Mouse (Mus musculus) thymus, adult 2 months (tissue): ENCODE results near the gene Grin2c. TPM values are rescaled to one million over a fixed set of nuclear protein-coding genes. Genes with fewer than 3 reads are reported as not detected.

Experiments
- DNase-seq: peaks from one replicate; pipeline ENCODE4 v3.0.0; 2021
- H3K27ac ChIP-seq: fragments of 200-500 bp; 2 replicates; pipeline ENCODE4 v1.5.1; 2012; ENCODE audit warnings: low read length, control low read depth; ENCODE audit not compliant: control insufficient read depth, insufficient read depth
- H3K27me3 ChIP-seq: fragments of 200-500 bp; 2 replicates; pipeline ENCODE4 v1.6.1; 2012; ENCODE audit warnings: mild to moderate bottlenecking, low read length, moderate library complexity, mixed read lengths; ENCODE audit not compliant: control insufficient read depth, insufficient read depth
- H3K36me3 ChIP-seq: fragments of 200-500 bp; 2 replicates; pipeline ENCODE4 v1.6.1; 2012; ENCODE audit warnings: mild to moderate bottlenecking, low read length, moderate library complexity; ENCODE audit not compliant: control insufficient read depth, insufficient read depth
- H3K4me1 ChIP-seq: fragments of 200-500 bp; replicated peaks from 2 replicates; pipeline ENCODE4 v1.6.1; 2012; ENCODE audit warnings: low read length; ENCODE audit not compliant: control insufficient read depth, insufficient read depth
- H3K4me3 ChIP-seq: fragments of 200-500 bp; 2 replicates; pipeline ENCODE4 v1.5.1; 2012; ENCODE audit warnings: mild to moderate bottlenecking, low read length, control low read depth, moderate library complexity; ENCODE audit not compliant: control insufficient read depth, insufficient read depth
- CTCF ChIP-seq: fragments of 200-500 bp; IDR thresholded peaks from 2 replicates; pipeline ENCODE4 v1.5.1; 2012; ENCODE audit warnings: mild to moderate bottlenecking, control low read depth, low read length, moderate library complexity, borderline replicate concordance; ENCODE audit not compliant: control insufficient read depth, poor library complexity, insufficient read depth; ENCODE audit errors: extremely low read depth
- POLR2A ChIP-seq: fragments of 200-500 bp; IDR thresholded peaks from 2 replicates; pipeline ENCODE4 v1.6.1; 2012; ENCODE audit warnings: mild to moderate bottlenecking, low read length, control low read depth, moderate library complexity; ENCODE audit not compliant: control insufficient read depth, poor library complexity, insufficient read depth; ENCODE audit errors: extremely low read depth
- WGBS: fragments of 180-500 bp; shearing (Covaris S2); methylation state at CpG from one replicate; pipeline ENCODE4 v1.1.7; 2018; 5-methylcytosine and 5-hydroxymethylcytosine counted together
- polyA plus RNA-seq: library from polyadenylated mRNA; depleted of rRNA; stranded (reverse); fragments of >200 nt; gene quantifications from 2 replicates; pipeline ENCODE4 v1.2.3, GENCODE M21; 2012

Gene Grin2c
- polyA plus RNA-seq, 1 experiment: 7.1 TPM

GRCm38 (mm10) chr11:115229021-115229930, 37.8 kb downstream of the Grin2c start:
- Histone ChIP-seq H3K27ac (peak overlapping the region; percentile 86; the same call in 1 of the 2 replicates), H3K36me3 (no peaks in the 10 kb centered on the region), H3K4me1 (peaks cover 97% of the 10 kb centered on the region), H3K27me3 (no peaks in the 10 kb centered on the region), H3K4me3 (no peak overlapping the region)
- no peak for DNase-seq
- no peak for TF ChIP-seq POLR2A
- TF ChIP-seq CTCF: no peak
- WGBS: 72% methylated on average over 15 of the region's 15 CpGs

GRCm38 (mm10) chr11:115228430-115228829, 38.6 kb downstream of the Grin2c start:
- no peak for DNase-seq
- TF ChIP-seq CTCF (no peak), POLR2A (no peak)
- Histone ChIP-seq H3K4me1 (peaks cover 97% of the 10 kb centered on the region), H3K27me3 (no peaks in the 10 kb centered on the region), H3K27ac (no peak overlapping the region), H3K4me3 (no peak overlapping the region), H3K36me3 (no peaks in the 10 kb centered on the region)
- 77% methylated on average over 7 of the region's 7 CpGs for whole genome bisulfite sequencing

- no peaks in the 10 kb centered on the region for H3K36me3 ChIP-seq
Observed at GRCm38 (mm10) chr11:115227640-115228039, 39.4 kb downstream of the Grin2c start.

GRCm38 (mm10) chr11:115226811-115227491, 40.1 kb downstream of the Grin2c start:
- Histone ChIP-seq H3K4me1 (peaks cover 93% of the 10 kb centered on the region), H3K27ac (peak overlapping the region; percentile 94), H3K4me3 (no peak overlapping the region), H3K36me3 (no peaks in the 10 kb centered on the region), H3K27me3 (no peaks in the 10 kb centered on the region)
- no peak for TF ChIP-seq CTCF
- TF ChIP-seq POLR2A: 0 out of 2 replicates have a peak, but pooled peaks have one; percentile 26
- WGBS: 42% methylated on average over 14 of the region's 14 CpGs
- DNase-seq: peak; percentile 56

More at GRCm38 (mm10) chr11:115227640-115228039, 39.4 kb downstream of the Grin2c start:
- Histone ChIP-seq H3K4me1 (peaks cover 97% of the 10 kb centered on the region), H3K27me3 (no peaks in the 10 kb centered on the region), H3K27ac (peak overlapping the region; percentile 94), H3K4me3 (no peak overlapping the region)
- WGBS: 89% methylated on average over 12 of the region's 12 CpGs
- TF ChIP-seq CTCF: no peak
- no peak for TF ChIP-seq POLR2A
- no peak for DNase-seq

- no peaks in the 10 kb centered on the region for H3K27me3 ChIP-seq
- H3K4me1 ChIP-seq: peaks cover 79% of the 10 kb centered on the region
- TF ChIP-seq POLR2A (no peak), CTCF (no peak)
- H3K27ac ChIP-seq: no peak overlapping the region
- WGBS: 96% methylated on average over 6 of the region's 6 CpGs
- H3K36me3 ChIP-seq: no peaks in the 10 kb centered on the region
- DNase-seq: no peak
- no peak overlapping the region for H3K4me3 ChIP-seq
Observed at GRCm38 (mm10) chr11:115225301-115225700, 41.7 kb downstream of the Grin2c start.

- WGBS: 57% methylated on average over 8 of the region's 8 CpGs
- H3K4me3 ChIP-seq: no peak overlapping the region
- peak; percentile 90 for TF ChIP-seq CTCF
- no peak for TF ChIP-seq POLR2A
- no peaks in the 10 kb centered on the region for H3K36me3 ChIP-seq
- DNase-seq: peak; percentile 80
- no peak overlapping the region for H3K27ac ChIP-seq
- no peaks in the 10 kb centered on the region for H3K27me3 ChIP-seq
- peaks cover 75% of the 10 kb centered on the region for H3K4me1 ChIP-seq
Observed at GRCm38 (mm10) chr11:115224889-115225288, 42.2 kb downstream of the Grin2c start.
